Mouse (Mus musculus) limb, embryonic 11.5 days (tissue): ENCODE results near the gene Disp1. TPM values are rescaled to one million over a fixed set of nuclear protein-coding genes. Genes with fewer than 3 reads are reported as not detected.

Experiments
- ATAC-seq: fragments of 200-750 bp; cut with Nextera tagmentation; 2 replicates; pipeline ENCODE4 v1.8.0; 2017; ENCODE audit warnings: low read depth; ENCODE audit not compliant: insufficient number of reproducible peaks, low FRiP score, low TSS enrichment
- DNase-seq: peaks from one replicate; pipeline ENCODE4 v3.0.0-alpha.2; 2015; ENCODE audit warnings: low spot score
- H3K27ac ChIP-seq: fragments of 300-500 bp; sonication (generic); replicated peaks from 2 replicates; pipeline ENCODE4 v1.5.1; 2014; ENCODE audit warnings: low read depth, mild to moderate bottlenecking, low read length
- H3K27me3 ChIP-seq: fragments of 300-500 bp; sonication (generic); 2 replicates; pipeline ENCODE4 v1.6.1; 2014; ENCODE audit warnings: mild to moderate bottlenecking, low read length, mixed read lengths; ENCODE audit not compliant: control insufficient read depth, insufficient read depth
- H3K36me3 ChIP-seq: fragments of 300-500 bp; sonication (generic); 2 replicates; pipeline ENCODE4 v1.6.1; 2014; ENCODE audit warnings: mild to moderate bottlenecking, low read length, moderate library complexity, mixed read lengths; ENCODE audit not compliant: control insufficient read depth, insufficient read depth
- H3K4me1 ChIP-seq: fragments of 300-500 bp; sonication (generic); 2 replicates; pipeline ENCODE4 v1.6.1; 2014; ENCODE audit warnings: low read length, mixed read lengths; ENCODE audit not compliant: control insufficient read depth, insufficient read depth
- H3K4me2 ChIP-seq: fragments of 300-500 bp; sonication (generic); 2 replicates; pipeline ENCODE4 v1.6.1; 2014; ENCODE audit warnings: low read depth, mild to moderate bottlenecking, moderate library complexity; ENCODE audit not compliant: severe bottlenecking
- H3K4me3 ChIP-seq: fragments of 300-500 bp; sonication (generic); 2 replicates; pipeline ENCODE4 v1.5.1; 2014; ENCODE audit warnings: low read depth, low read length
- H3K9ac ChIP-seq: fragments of 300-500 bp; sonication (generic); 2 replicates; pipeline ENCODE4 v1.6.1; 2014; ENCODE audit warnings: mild to moderate bottlenecking, low read length
- H3K9me3 ChIP-seq: fragments of 300-500 bp; sonication (generic); 2 replicates; pipeline ENCODE4 v1.6.1; 2016; ENCODE audit warnings: low read length; ENCODE audit not compliant: control insufficient read depth
- WGBS: fragments of 180-500 bp; shearing (Covaris S2); extraction: QIAGEN DNeasy Blood & Tissue Kit; methylation state at CpG from one replicate; pipeline ENCODE4 v1.1.7; 2014; 5-methylcytosine and 5-hydroxymethylcytosine counted together
- polyA plus RNA-seq: library from polyadenylated mRNA; unstranded; fragments of >200 nt; fragmentation: Nextera tagmentation; extraction: Ambion mirVana; gene quantifications from 2 replicates; pipeline ENCODE4 v1.2.1, GENCODE M21; 2014

Gene Disp1
- polyA plus RNA-seq, 1 experiment from 2014 or later: 19.3 TPM

GRCm38 (mm10) chr1:183164190-183164580, 57.1 kb downstream of the Disp1 start:
- H3K9ac ChIP-seq: no peak overlapping the region
- ATAC-seq (no peak), DNase-seq (no peak)
- H3K36me3 ChIP-seq: 0 out of 2 replicates have a peak, but pooled peaks cover 3% of the 10 kb centered on the region
- H3K9me3 ChIP-seq: no peaks in the 10 kb centered on the region; the same call in 1 of the 2 replicates
- no peak overlapping the region for H3K4me3 ChIP-seq
- H3K27me3 ChIP-seq: no peaks in the 10 kb centered on the region
- no peak overlapping the region for H3K4me2 ChIP-seq
- peak overlapping the region; percentile 42 for H3K27ac ChIP-seq
- H3K4me1 ChIP-seq: peaks cover 32% of the 10 kb centered on the region
- 66% methylated on average over 6 of the region's 6 CpGs for WGBS

- peaks cover 27% of the 10 kb centered on the region for H3K4me1 ChIP-seq
- H3K4me2 ChIP-seq: no peak overlapping the region; the same call in 1 of the 2 replicates
- H3K27me3 ChIP-seq: no peaks in the 10 kb centered on the region
- no peaks in the 10 kb centered on the region; the same call in 1 of the 2 replicates for H3K9me3 ChIP-seq
- DNase-seq: peak; percentile 44
- no peak overlapping the region for H3K4me3 ChIP-seq
- WGBS: 35% methylated on average over 5 of the region's 5 CpGs
- peak; percentile 53; the same call in 1 of the 2 replicates for ATAC-seq
- 0 out of 2 replicates have a peak, but pooled peaks cover 3% of the 10 kb centered on the region for H3K36me3 ChIP-seq
- H3K27ac ChIP-seq: peak overlapping the region; percentile 65; the same call in 1 of the 2 replicates
- H3K9ac ChIP-seq: no peak overlapping the region
These were observed 57.7 kb downstream of the Disp1 start for GRCm38 (mm10) chr1:183163512-183164189.

- Histone ChIP-seq H3K36me3 (0 out of 2 replicates have a peak, but pooled peaks cover 3% of the 10 kb centered on the region), H3K9ac (no peak overlapping the region), H3K4me1 (peaks cover 15% of the 10 kb centered on the region), H3K4me2 (no peak overlapping the region), H3K4me3 (no peak overlapping the region), H3K9me3 (no peaks in the 10 kb centered on the region; the same call in 1 of the 2 replicates), H3K27ac (no peak overlapping the region), H3K27me3 (no peaks in the 10 kb centered on the region)
- DNase-seq: no peak
- ATAC-seq: no peak
- WGBS: 87% methylated on average over 11 of the region's 11 CpGs
These were observed 60.3 kb downstream of the Disp1 start for GRCm38 (mm10) chr1:183161057-183161456.

- H3K27me3 ChIP-seq: no peaks in the 10 kb centered on the region
- peaks cover 15% of the 10 kb centered on the region for H3K4me1 ChIP-seq
These were observed 61.1 kb downstream of the Disp1 start for GRCm38 (mm10) chr1:183160188-183160587.

GRCm38 (mm10) chr1:183159183-183159582, 62.1 kb downstream of the Disp1 start:
- ATAC-seq (no peak), DNase-seq (no peak)
- H3K4me3 ChIP-seq: no peak overlapping the region
- H3K27me3 ChIP-seq: no peaks in the 10 kb centered on the region
- 34% methylated on average over 7 of the region's 7 CpGs for WGBS
- H3K36me3 ChIP-seq: no peaks in the 10 kb centered on the region
- H3K27ac ChIP-seq: no peak overlapping the region
- peaks cover 7% of the 10 kb centered on the region for H3K4me1 ChIP-seq
- H3K9ac ChIP-seq: no peak overlapping the region
- no peak overlapping the region for H3K4me2 ChIP-seq
- no peaks in the 10 kb centered on the region; the same call in 1 of the 2 replicates for H3K9me3 ChIP-seq

More at GRCm38 (mm10) chr1:183160188-183160587, 61.1 kb downstream of the Disp1 start:
- 83% methylated on average over 6 of the region's 6 CpGs for WGBS
- H3K36me3 ChIP-seq: no peaks in the 10 kb centered on the region
- H3K4me3 ChIP-seq: no peak overlapping the region
- no peak for ATAC-seq
- H3K4me2 ChIP-seq: no peak overlapping the region
- no peaks in the 10 kb centered on the region; the same call in 1 of the 2 replicates for H3K9me3 ChIP-seq
- no peak overlapping the region for H3K27ac ChIP-seq
- DNase-seq: no peak
- H3K9ac ChIP-seq: no peak overlapping the region

- no peak overlapping the region for H3K27ac ChIP-seq
- H3K9ac ChIP-seq: no peak overlapping the region
- H3K4me2 ChIP-seq: no peak overlapping the region
- no peaks in the 10 kb centered on the region for H3K27me3 ChIP-seq
- H3K4me1 ChIP-seq: peaks cover 4% of the 10 kb centered on the region
- no peak for DNase-seq
- no peaks in the 10 kb centered on the region for H3K36me3 ChIP-seq
- ATAC-seq: no peak
- no peak overlapping the region for H3K4me3 ChIP-seq
- no peaks in the 10 kb centered on the region; the same call in 1 of the 2 replicates for H3K9me3 ChIP-seq
- 73% methylated on average over 5 of the region's 5 CpGs for WGBS
These were observed 65.7 kb downstream of the Disp1 start for GRCm38 (mm10) chr1:183155600-183155999.

GRCm38 (mm10) chr1:183154296-183155204, 66.8 kb downstream of the Disp1 start:
- no peak overlapping the region for H3K4me2 ChIP-seq
- WGBS: 56% methylated on average over 7 of the region's 7 CpGs
- H3K27me3 ChIP-seq: no peaks in the 10 kb centered on the region
- H3K9me3 ChIP-seq: no peaks in the 10 kb centered on the region; the same call in 1 of the 2 replicates
- H3K9ac ChIP-seq: no peak overlapping the region; the same call in 1 of the 2 replicates
- no peaks in the 10 kb centered on the region for H3K36me3 ChIP-seq
- no peak overlapping the region for H3K4me3 ChIP-seq
- H3K4me1 ChIP-seq: peaks cover 7% of the 10 kb centered on the region
- no peak overlapping the region for H3K27ac ChIP-seq
- DNase-seq (no peak), ATAC-seq (no peak)

GRCm38 (mm10) chr1:183153354-183153753, 68.0 kb downstream of the Disp1 start:
- 93% methylated on average over 4 of the region's 4 CpGs for WGBS
- no peaks in the 10 kb centered on the region for H3K36me3 ChIP-seq
- no peak overlapping the region for H3K27ac ChIP-seq
- H3K9ac ChIP-seq: no peak overlapping the region
- H3K4me2 ChIP-seq: no peak overlapping the region
- DNase-seq (no peak), ATAC-seq (no peak)
- no peaks in the 10 kb centered on the region; the same call in 1 of the 2 replicates for H3K9me3 ChIP-seq
- H3K4me1 ChIP-seq: peaks cover 7% of the 10 kb centered on the region
- H3K4me3 ChIP-seq: no peak overlapping the region
- H3K27me3 ChIP-seq: no peaks in the 10 kb centered on the region
